Mouse (Mus musculus): ENCODE measurements at regions not wholly inside any gene's neighbourhood (a gene's known extent, or its start where the extent isn't known, plus 50 kb on each side); places are given as distances from the start of the nearest gene placed in this dataset.

GRCm38 (mm10) chr3:11074012-11074411 lies 738.5 kb upstream of the Gm38303 start:
- TF ChIP-seq POLR2A (IDR thresholded peaks at IDR 0.05; ENCODE audit: borderline replicate concordance, extremely low read depth, insufficient read depth, insufficient read length, poor library complexity, severe bottlenecking) = no peak
- TF ChIP-seq CTCF (IDR thresholded peaks at IDR 0.05; ENCODE audit: borderline replicate concordance, extremely low read depth, insufficient read depth, insufficient read length) = no peak

Data from brain, embryonic 14.5 days (tissue).